Mouse (Mus musculus) liver, postnatal 0 days (tissue): ENCODE results near the gene Mss51.

ENCODE experiments used
- CTCF ChIP-seq: sonication (generic); IDR thresholded peaks from 2 replicates; pipeline ENCODE4 v1.5.1; 2016; ENCODE audit warnings: antibody characterized with exemption, low read depth
- EP300 ChIP-seq: IDR thresholded peaks from 2 replicates; pipeline ENCODE4 v1.6.1; 2016; ENCODE audit warnings: antibody characterized with exemption, low read depth, mild to moderate bottlenecking

DNA sequence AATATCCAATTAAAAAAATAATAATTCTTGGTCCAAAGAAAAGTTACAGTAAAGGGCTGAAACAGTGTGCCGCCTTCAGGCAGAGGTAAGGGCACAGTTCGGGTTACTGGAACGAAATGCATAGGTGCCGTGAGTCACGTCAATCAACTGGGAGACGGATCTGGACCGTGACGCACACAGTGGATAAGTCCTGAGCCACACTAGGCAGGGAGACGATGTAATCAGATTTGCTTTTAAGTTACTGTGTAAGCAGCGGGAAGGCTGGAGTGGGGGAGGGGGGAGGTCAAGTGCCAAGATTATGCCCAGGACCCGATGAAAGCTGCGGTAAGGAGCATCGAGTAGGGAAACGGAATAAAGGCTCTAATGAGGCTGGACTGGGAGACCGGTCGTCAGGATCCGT is 54.4 kb downstream of the Mss51 start:
- TF ChIP-seq EP300 (no peak), CTCF (no peak)
